Mouse (Mus musculus) thymus, adult 2 months (tissue): ENCODE results near the gene Edem2.

Experiments used
- CTCF ChIP-seq: fragments of 200-500 bp; IDR thresholded peaks from 2 replicates; pipeline ENCODE4 v1.5.1; 2012; ENCODE audit warnings: mild to moderate bottlenecking, control low read depth, low read length, moderate library complexity, borderline replicate concordance; ENCODE audit not compliant: control insufficient read depth, poor library complexity, insufficient read depth; ENCODE audit errors: extremely low read depth
- POLR2A ChIP-seq: fragments of 200-500 bp; IDR thresholded peaks from 2 replicates; pipeline ENCODE4 v1.6.1; 2012; ENCODE audit warnings: mild to moderate bottlenecking, low read length, control low read depth, moderate library complexity; ENCODE audit not compliant: control insufficient read depth, poor library complexity, insufficient read depth; ENCODE audit errors: extremely low read depth

GRCm38 (mm10) chr2:155717082-155717990 lies 11.9 kb downstream of the Edem2 start:
- TF ChIP-seq POLR2A (no peak), CTCF (no peak)
